Mouse (Mus musculus) cerebellum, postnatal 10 days (tissue): ENCODE measurements around the gene Ctns.

Source experiments
- DNase-seq, 2 experiments: peaks; one replicate each; pipeline ENCODE4 v3.0.0; 2021; ENCODE audit warnings: mixed read lengths in 2 of 2

The Ctns gene

DNA sequence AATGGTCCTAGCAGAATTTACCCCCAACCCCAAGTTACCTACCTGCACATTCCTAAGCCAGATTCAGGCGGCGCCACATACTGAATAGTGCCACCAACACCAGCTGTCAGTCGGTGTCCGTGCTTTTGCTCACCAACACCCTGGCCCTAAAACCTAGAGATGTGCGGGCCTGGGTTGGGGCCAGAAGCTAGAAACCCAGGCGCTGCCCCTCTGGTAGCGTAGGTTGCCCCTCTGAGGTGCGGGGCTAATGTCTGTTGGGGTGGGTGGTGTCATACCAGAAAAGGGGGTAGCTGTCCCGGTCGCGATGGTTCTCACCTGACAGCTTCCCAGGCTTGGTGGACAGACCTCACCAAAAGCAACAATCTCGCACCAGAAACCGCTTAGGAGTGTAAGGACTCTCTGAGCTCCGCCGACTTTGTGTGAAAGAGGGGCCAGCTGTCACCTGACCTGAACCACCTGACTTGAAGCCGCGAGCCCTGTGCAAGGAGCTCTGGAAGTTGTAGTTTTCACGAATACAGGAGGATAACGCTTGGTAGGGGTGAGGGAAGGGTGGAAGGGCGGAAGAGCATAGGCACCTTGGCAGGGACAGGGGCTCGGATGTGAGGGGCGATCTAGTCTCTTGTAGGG lies at the start of gene Ctns:
Gene Ctns (minus strand): TSS at position 440 of the 627 bp plus-strand sequence.
- DNase-seq: peak; percentile 86 to 88

GRCm38 (mm10) chr11:73242777-73243176 lies 43.9 kb upstream of the Ctns start:
- no peak for DNase-seq

GRCm38 (mm10) chr11:73242199-73242598 lies 43.4 kb upstream of the Ctns start:
- no peak for DNase-seq

DNA sequence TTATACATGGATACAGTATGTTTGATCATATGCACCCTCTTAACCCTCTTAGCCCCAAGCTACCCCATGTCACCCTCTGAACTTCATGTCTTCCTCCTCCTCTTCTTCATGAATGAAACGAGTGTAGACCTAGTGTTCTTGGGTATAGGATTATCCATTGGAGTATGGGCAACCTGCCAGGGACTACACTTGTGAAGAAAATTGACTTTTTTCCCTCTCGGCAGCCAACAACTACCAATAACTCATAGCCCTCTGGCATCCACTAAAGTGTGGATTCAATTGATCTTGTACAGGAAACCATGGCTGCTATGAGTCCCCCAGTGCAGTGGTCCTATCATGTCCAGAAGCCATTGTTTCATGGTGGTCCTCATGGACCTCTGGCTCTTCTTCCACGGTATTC lies 37.9 kb upstream of the Ctns start:
- no peak for DNase-seq

GRCm38 (mm10) chr11:73235990-73236701 lies 37.3 kb upstream of the Ctns start:
- DNase-seq: peak in 1 of 2 experiments; percentile 34

- no peak for DNase-seq
Observed at GRCm38 (mm10) chr11:73233992-73234391, 35.1 kb upstream of the Ctns start, which contains the start of gene Trpv1. Trpv1 (plus strand) TSS chr11:73234292.

DNA sequence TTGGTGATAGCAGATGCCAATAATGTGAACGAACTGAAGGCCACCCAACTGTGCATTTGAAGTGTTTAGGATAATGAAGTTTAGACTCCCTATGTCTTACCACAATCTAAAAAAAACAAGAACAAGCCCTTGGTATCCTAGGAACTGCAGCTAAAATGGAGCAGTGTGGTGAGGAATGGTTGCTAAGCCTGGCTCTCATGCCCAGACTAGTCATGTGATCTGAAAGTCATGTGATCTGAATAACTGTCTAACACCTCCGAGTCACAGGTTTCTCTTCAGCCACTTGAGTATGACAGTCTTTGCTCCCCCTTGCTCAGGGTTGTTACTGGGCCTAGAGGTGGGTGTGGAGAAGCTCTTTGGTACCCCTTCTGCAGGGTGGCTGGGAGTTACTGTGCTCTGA lies 33.7 kb upstream of the Ctns start:
- DNase-seq: no peak

- no peak for DNase-seq
Observed at GRCm38 (mm10) chr11:73230081-73230480, 31.2 kb upstream of the Ctns start.

DNA sequence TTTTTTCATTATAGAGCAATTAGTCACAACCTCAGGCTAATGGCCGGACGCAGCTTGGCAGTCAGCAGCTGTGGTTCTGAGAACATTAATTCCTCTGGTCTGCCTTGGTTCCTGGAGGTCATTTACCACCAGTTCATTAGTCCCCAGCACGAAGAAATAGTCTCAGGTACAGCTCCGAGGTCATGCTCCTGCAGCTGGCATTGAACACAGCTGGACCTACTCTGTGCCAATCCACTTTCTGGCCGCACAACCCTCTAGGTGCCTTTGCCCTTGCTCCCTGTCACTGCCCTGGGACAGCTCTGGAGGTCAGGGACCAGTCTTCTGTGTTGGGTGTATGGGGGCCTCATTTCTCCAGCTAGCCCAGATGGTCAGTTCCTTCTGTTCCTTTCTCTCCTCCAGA lies 30.0 kb upstream of the Ctns start:
- DNase-seq: no peak

DNA sequence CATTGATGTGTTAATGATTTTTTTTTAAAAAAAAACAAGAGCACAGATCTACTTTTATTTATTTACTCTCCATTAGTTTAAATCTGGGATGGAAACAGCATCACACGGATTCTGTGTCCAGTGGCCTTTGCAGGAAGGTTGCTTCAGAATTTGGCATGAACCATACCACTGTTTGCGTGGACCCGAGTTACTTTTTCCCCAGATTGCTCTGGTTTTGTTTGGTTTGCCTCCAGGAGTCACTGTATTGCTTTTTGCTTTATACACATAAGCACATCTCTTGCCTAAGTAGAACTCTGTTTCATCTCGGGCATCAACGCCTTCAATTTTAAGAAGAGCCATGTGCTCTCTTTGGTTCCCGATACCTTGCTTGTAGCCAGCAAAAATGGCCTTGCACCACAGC lies 27.0 kb upstream of the Ctns start:
- no peak for DNase-seq

- DNase-seq: peak; percentile 23 to 26
Observed at GRCm38 (mm10) chr11:73223966-73224365, 25.1 kb upstream of the Ctns start.

DNA sequence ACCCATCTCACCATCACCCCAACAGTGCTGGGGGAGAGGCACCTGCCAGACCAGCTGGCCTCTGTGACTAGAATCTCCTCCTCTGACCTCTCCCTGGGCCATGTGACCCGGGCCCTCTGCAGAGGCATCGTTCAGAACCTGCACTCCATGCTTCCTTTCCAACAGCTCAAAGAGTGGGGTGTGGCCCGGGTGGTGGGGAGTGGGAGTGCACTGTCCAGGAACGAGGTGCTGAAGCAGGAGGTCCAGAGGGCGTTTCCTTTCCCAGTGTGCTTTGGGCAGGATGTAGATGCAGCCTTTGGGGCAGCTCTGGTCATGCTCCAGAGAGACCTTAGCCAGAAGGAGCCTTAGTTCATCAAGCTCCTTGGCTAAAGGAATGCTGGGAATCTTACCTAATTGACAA lies 24.0 kb upstream of the Ctns start:
- no peak for DNase-seq

- DNase-seq: no peak
Observed at GRCm38 (mm10) chr11:73220651-73221050, 21.8 kb upstream of the Ctns start.

GRCm38 (mm10) chr11:73219671-73220070 lies 20.8 kb upstream of the Ctns start:
- no peak for DNase-seq

DNA sequence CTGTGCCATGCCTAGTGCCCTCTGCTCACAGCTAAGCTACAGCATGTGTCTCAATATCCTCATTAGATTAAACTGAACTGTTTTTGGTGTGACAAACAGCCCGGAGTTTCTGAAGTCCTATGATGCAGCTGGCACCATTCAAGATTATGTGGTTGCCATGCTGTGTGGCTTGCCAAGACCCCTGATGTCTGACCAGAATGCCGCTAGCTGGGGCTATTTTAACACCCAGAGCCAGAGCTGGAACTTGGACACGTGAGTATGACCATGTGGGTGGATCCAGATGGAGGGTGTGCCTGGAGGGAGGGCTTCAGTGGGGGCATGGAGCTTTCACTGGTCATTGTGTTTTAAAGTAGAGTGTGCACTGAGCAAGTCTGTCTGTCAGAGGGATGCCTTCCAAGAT lies 15.1 kb upstream of the Ctns start:
- DNase-seq: peak; percentile 56 to 71

DNA sequence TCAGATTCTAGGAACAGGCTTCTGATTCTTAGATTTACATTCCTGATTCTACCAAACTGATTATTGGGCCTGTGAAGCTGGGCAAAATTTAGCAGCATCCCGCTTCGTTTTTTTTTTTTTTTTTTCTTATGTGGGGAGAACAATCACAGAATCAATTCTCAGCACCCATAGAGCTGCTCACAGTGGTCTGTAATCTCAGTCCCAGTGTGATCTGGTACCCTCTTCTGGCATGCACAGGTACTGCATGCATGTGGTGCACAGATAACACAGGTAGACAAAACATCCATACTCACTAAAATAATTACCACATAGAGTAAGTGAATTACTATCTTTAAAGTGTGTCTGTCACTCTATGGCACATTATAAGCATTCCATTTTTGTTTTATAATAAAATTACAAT lies 8.8 kb upstream of the Ctns start:
- DNase-seq: no peak

- DNase-seq: no peak
Observed at GRCm38 (mm10) chr11:73205194-73205593, 6.4 kb upstream of the Ctns start.

DNA sequence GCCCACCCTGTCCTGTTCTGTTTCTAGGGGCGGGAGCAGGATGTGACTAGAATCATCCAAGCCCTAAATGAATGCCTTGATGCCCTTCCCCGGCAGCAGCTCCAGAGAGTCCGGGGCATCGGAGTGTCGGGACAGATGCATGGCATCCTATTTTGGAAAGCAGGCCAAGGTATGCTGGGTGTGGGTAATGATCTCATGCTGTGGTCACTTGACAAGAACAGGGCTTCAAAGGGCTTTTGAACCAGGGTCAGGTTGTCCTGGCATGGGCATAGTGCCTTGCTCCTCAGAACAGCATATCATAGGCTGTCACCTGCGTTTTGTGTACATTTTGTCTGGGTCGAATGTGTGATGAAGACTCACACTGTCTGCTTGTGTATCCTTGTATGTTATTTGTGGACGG lies 5.1 kb upstream of the Ctns start:
- no peak for DNase-seq

DNA sequence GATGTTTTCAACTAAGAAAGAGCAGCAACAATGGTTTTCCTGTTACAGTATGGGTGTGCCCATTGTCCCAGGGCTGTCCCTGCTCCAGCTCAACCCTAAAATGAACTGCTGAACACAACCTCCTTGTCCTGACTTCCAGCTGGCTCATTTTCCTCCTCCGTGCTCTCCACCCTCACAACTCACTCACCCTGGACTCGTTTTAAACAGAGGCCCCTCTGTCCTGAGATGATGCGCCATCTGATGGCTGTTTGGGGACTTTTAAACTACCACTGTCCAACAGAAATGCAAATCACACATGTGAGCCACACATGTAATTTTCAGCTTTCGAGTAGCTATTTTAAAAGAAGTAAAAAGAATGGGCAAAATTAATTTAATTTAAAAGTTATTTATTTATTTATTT lies 2.8 kb upstream of the Ctns start:
- DNase-seq: peak in 1 of 2 experiments; percentile 29

GRCm38 (mm10) chr11:73201021-73201420 lies 2.2 kb upstream of the Ctns start:
- no peak for DNase-seq

- DNase-seq: no peak
Observed at GRCm38 (mm10) chr11:73199879-73200278, 1.0 kb upstream of the Ctns start.

GRCm38 (mm10) chr11:73199230-73199712 lies 429 bp upstream of the Ctns start, which contains the start of gene Shpk:
Shpk (plus strand) TSS chr11:73199460.
- peak; percentile 98 for DNase-seq

GRCm38 (mm10) chr11:73198190-73198589 lies 652 bp downstream of the Ctns start:
- no peak for DNase-seq

DNA sequence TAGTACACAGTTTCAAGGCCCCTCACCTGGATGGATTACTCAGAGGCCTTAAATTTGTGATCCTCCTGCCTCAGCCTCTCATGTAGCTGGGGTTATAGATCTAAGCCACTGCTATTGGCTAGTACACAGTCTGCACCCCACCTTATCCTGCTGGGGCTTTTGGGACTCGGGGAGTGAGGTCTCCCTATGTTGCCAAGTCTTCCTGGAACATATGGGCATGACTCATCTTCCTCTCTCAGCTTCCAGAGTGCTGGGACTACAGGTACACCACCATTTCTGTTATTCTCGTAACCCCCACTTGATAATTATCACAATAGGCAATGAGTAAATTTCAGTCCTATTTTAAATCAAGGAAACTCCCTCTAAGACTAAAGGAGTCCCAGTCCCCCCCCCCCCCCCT lies 4.4 kb downstream of the Ctns start:
- no peak for DNase-seq
